Mouse (Mus musculus) stomach, embryonic 16.5 days (tissue): ENCODE data around the gene Slc7a15. TPM values are rescaled to one million over a fixed set of nuclear protein-coding genes. Genes with fewer than 3 reads are reported as not detected.
"Not testable (repeated sequence)": the region's sequence is repeated elsewhere in the genome, so short reads cannot be mapped to it uniquely, and the experiment has no call there.

Experiments
- ATAC-seq: fragments of 200-750 bp; cut with Nextera tagmentation; 2 replicates; pipeline ENCODE4 v1.8.0; 2017; ENCODE audit warnings: moderate number of reproducible peaks, moderate TSS enrichment; ENCODE audit not compliant: insufficient read depth, low FRiP score
- H3K27ac ChIP-seq: fragments of 300-500 bp; sonication (generic); 2 replicates; pipeline ENCODE4 v1.5.1; 2014; ENCODE audit warnings: low read length
- H3K27me3 ChIP-seq: fragments of 300-500 bp; sonication (generic); 2 replicates; pipeline ENCODE4 v1.6.1; 2014; ENCODE audit warnings: low read length, control low read depth, mixed read lengths; ENCODE audit not compliant: control insufficient read depth, insufficient read depth
- H3K36me3 ChIP-seq: fragments of 300-500 bp; sonication (generic); 2 replicates; pipeline ENCODE4 v1.6.1; 2014; ENCODE audit warnings: low read length; ENCODE audit not compliant: control insufficient read depth, insufficient read depth
- H3K4me1 ChIP-seq: fragments of 300-500 bp; sonication (generic); 2 replicates; pipeline ENCODE4 v1.6.1; 2014; ENCODE audit warnings: low read length, control low read depth, mixed read lengths; ENCODE audit not compliant: control insufficient read depth, insufficient read depth
- H3K4me2 ChIP-seq: fragments of 300-500 bp; sonication (generic); 2 replicates; pipeline ENCODE4 v1.6.1; 2014; ENCODE audit warnings: low read depth, low read length, mixed read lengths
- H3K4me3 ChIP-seq: fragments of 300-500 bp; sonication (generic); replicated peaks from 2 replicates; pipeline ENCODE4 v1.5.1; 2014; ENCODE audit warnings: mild to moderate bottlenecking, low read length
- H3K9ac ChIP-seq: fragments of 300-500 bp; sonication (generic); 2 replicates; pipeline ENCODE4 v1.6.1; 2014; ENCODE audit warnings: low read length
- H3K9me3 ChIP-seq: fragments of 300-500 bp; sonication (generic); replicated peaks from 2 replicates; pipeline ENCODE4 v1.6.1; 2016; ENCODE audit warnings: low read length, control low read depth; ENCODE audit not compliant: control insufficient read depth
- WGBS: fragments of 180-500 bp; shearing (Covaris S2); extraction: QIAGEN DNeasy Blood & Tissue Kit; methylation state at CpG from one replicate; pipeline ENCODE4 v1.1.7; 2014; 5-methylcytosine and 5-hydroxymethylcytosine counted together
- polyA plus RNA-seq: library from polyadenylated mRNA; unstranded; fragments of >200 nt; fragmentation: Nextera tagmentation; extraction: Ambion mirVana; gene quantifications from 2 replicates; pipeline ENCODE4 v1.2.1, GENCODE M21; 2015

The Slc7a15 gene
- polyA plus RNA-seq, 1 experiment from 2014 or later = not detected

DNA sequence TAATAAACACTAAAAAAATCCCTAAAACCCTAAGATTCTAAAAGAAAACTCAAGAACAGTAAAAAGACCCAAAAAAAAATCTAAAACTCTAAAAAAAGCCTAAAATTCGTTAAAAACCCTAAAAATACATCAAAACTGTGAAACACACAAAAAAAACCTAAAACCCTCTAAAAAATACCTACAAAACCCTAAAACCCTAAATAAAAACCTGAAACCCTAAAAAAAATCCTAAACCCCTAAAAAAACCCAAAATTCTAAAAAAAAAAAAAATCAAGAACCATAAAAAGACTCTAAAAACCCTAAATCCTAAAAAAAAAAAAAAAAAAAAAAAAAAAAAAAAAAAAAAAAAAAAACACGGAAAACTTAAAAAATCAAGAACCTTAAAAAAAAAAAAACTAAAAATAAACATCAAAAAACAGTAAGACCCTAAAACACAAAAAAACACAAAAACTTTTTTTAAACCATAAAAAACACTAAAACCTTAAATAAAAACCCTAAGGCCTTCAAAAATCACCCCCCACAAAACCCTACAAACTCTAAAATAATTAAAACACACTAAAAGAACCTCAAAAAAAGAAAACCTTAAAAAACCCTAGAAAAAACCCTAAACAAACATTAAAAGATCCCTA is 34.0 kb upstream of the Slc7a15 start:
- 85% methylated on average over 2 of the region's 2 CpGs for WGBS
- Histone ChIP-seq H3K36me3 (no peaks in the 10 kb centered on the region), H3K4me3 (no peak overlapping the region), H3K27ac (no peak overlapping the region), H3K4me2 (no peak overlapping the region), H3K9ac (no peak overlapping the region), H3K27me3 (no peaks in the 10 kb centered on the region), H3K4me1 (no peaks in the 10 kb centered on the region), H3K9me3 (no peaks in the 10 kb centered on the region)
- ATAC-seq = no peak

DNA sequence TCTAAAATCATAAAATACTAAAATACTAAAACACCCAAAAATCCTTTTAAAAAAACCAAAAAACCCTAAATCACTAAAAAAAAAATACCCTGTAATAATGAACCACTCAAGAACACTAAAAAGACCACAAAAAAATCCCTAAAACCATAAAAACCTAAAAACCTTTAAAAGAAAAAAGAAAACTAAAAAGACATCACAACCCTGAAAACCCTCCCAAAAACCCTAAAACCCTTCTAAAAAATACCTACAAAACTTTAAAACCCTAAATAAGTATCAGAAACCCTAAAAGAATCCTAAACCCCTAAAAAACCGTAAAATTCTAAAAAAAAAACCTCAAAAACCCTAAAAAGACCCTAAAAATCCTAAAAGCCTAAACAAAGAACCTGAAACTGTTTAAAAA is 32.8 kb upstream of the Slc7a15 start:
- H3K9me3 ChIP-seq = no peaks in the 10 kb centered on the region
- WGBS = 95% methylated on average over 1 of the region's 1 CpGs
- no peak for ATAC-seq

DNA sequence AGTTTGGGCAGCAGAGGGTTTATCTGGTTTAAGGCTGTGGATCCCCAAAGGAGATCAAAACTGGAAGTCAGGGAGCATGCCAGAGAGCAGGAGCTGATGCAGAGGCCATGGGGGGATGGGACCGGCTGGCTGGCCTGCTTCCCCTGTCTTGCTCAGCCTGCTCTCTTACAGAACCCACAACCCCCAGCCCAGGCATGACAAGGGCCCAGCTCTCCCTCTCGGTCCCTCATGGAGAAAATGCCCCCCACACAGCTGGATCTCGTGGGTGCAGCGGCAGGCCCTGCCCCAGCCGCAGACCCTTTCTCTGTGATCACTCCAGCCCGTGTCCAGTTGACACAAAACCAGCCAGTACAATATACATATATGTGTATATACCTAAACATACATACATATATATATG is 30.7 kb upstream of the Slc7a15 start:
- no peaks in the 10 kb centered on the region for H3K9me3 ChIP-seq
- no peaks in the 10 kb centered on the region for H3K36me3 ChIP-seq
- H3K4me3 ChIP-seq = no peak overlapping the region
- no peak overlapping the region for H3K27ac ChIP-seq
- no peak overlapping the region for H3K4me2 ChIP-seq
- 97% methylated on average over 6 of the region's 6 CpGs for WGBS
- no peaks in the 10 kb centered on the region for H3K4me1 ChIP-seq
- H3K27me3 ChIP-seq = no peaks in the 10 kb centered on the region
- H3K9ac ChIP-seq = no peak overlapping the region
- no peak for ATAC-seq

More for the DNA sequence above, 32.8 kb upstream of the Slc7a15 start:
- Histone ChIP-seq H3K4me3 (no peak overlapping the region), H3K4me1 (no peaks in the 10 kb centered on the region), H3K27me3 (no peaks in the 10 kb centered on the region), H3K4me2 (no peak overlapping the region), H3K27ac (no peak overlapping the region), H3K36me3 (no peaks in the 10 kb centered on the region), H3K9ac (no peak overlapping the region)

DNA sequence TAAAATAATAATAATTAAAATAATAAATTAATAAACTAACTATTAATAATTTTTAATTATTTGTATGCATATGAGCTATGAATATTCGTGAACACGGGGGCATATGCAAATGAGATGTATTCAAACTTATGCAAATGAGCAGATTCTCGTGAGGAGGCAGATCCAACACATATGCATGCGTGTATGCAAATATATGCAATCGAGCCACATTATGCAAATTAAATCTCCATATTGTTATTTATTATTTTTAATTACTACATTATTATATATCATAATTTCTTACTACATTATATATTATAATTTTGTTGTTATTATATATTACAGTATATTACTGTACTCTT is 21.8 kb upstream of the Slc7a15 start:
- Histone ChIP-seq H3K4me3 (no peak overlapping the region), H3K4me1 (no peaks in the 10 kb centered on the region), H3K36me3 (no peaks in the 10 kb centered on the region), H3K27me3 (no peaks in the 10 kb centered on the region), H3K9me3 (no peaks in the 10 kb centered on the region), H3K9ac (no peak overlapping the region), H3K27ac (no peak overlapping the region), H3K4me2 (no peak overlapping the region)
- no peak for ATAC-seq
- whole genome bisulfite sequencing = 88% methylated on average over 5 of the region's 5 CpGs

DNA sequence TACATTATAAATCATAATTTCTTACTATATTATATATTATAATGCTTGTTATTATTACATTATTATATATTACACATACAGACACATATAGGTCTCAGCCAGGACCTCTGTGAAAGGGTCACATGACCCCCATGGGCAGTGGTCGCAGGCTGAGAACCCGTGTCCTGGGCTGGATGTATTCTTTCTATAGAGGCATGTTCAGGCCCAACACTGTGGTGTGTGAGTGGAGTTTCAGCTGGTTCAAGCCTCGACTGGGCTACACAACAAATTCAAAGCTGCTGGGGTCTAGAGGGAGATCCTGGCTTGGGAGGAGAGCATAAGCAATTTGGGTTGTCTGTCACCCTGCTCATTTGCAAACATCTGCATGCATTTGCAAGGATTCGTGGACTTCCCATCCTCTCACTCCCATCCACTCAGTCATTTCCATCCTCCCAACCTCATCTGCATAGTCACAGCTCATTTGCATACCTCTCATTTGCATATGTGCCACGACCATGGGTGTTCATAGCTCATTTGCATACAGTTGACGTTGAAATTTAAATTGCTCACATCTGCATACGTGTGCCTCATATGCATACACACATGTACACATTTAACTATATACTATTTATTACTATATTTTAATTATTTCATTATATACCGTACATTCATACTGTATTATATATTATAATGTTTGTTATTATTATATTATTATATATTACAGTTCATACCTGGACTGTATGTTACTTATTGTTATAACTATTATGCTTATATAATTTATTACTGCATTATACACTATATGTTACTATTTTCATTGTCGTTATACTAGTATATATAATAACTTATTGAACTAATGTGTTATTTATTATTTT is 21.2 kb upstream of the Slc7a15 start:
- Histone ChIP-seq H3K4me2 (no peak overlapping the region), H3K27me3 (no peaks in the 10 kb centered on the region), H3K9me3 (no peaks in the 10 kb centered on the region), H3K9ac (no peak overlapping the region), H3K4me1 (no peaks in the 10 kb centered on the region), H3K36me3 (no peaks in the 10 kb centered on the region), H3K27ac (no peak overlapping the region), H3K4me3 (no peak overlapping the region)
- 89% methylated on average over 9 of the region's 9 CpGs for WGBS
- ATAC-seq = no peak

DNA sequence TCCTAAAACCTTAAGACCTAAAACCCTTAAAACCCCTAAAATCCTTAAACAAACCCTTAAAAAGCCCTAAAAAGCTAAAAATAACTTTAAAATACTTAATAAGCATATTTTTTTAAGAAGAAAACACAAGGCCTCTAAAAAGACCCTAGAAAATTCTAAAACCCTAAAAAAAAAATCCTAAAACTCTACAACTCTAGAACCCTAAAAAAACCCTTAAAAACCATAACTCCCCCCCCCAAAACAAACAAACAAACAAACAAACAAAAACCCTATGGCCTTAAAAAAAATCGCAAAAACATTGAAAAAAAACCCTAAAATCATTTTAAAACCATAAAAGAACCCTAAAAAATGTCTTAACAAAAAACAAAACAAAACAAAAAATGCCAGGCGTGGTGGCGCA is 19.4 kb upstream of the Slc7a15 start:
- no peak overlapping the region for H3K9ac ChIP-seq
- no peak for ATAC-seq

DNA sequence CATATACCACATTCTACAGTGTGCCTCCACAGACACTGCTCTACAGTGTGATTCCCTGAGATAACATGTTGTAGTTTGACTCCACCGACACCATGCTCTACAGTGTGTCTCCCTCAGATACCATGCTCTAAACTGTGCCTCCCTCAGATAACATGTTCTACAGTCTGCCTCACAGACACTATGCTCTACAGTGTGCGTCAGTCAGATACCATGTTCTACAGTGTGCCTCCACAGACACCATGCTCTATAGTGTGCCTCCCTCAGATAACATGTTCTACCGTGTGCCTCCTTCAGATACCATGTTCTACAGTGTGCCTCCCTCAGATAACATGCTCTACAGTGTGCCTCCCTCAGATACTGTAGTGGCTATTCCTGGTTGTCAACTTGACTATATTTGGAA is 10.2 kb upstream of the Slc7a15 start:
- WGBS = 93% methylated on average over 3 of the region's 3 CpGs
- no peak overlapping the region for H3K4me2 ChIP-seq
- no peak overlapping the region for H3K4me3 ChIP-seq
- ATAC-seq = no peak
- H3K36me3 ChIP-seq = no peaks in the 10 kb centered on the region
- no peaks in the 10 kb centered on the region for H3K9me3 ChIP-seq
- H3K27ac ChIP-seq = no peak overlapping the region
- no peak overlapping the region for H3K9ac ChIP-seq
- H3K4me1 ChIP-seq = no peaks in the 10 kb centered on the region
- no peaks in the 10 kb centered on the region for H3K27me3 ChIP-seq

More for the DNA sequence above, 19.4 kb upstream of the Slc7a15 start:
- Histone ChIP-seq H3K4me3 (no peak overlapping the region), H3K4me2 (no peak overlapping the region), H3K9me3 (no peaks in the 10 kb centered on the region), H3K27ac (no peak overlapping the region), H3K36me3 (no peaks in the 10 kb centered on the region), H3K27me3 (no peaks in the 10 kb centered on the region), H3K4me1 (no peaks in the 10 kb centered on the region)
- 94% methylated on average over 3 of the region's 3 CpGs for WGBS

DNA sequence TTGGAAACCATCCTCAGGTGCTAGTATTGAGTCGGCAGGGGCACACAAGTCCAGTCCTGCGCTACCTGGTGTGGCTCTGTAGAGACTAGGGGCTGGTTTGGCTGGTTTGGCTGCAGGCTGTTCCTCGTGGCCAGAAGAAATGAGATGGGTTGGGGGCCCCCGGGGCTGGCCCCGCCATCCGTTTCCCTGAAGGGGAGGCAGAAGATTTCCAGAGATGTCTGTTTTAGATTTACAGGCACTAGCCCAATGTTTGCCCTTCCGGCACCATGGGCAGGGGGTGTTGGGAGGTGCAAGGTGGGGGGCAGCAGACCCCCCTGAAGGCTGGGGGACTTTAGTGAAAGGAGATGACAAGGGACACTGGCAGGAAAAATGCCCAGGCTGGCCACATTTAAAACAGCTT is 3.3 kb downstream of the Slc7a15 start:
- H3K27ac ChIP-seq = no peak overlapping the region
- ATAC-seq = no peak
- H3K36me3 ChIP-seq = no peaks in the 10 kb centered on the region
- H3K4me1 ChIP-seq = no peaks in the 10 kb centered on the region
- no peak overlapping the region for H3K9ac ChIP-seq
- WGBS = 89% methylated on average over 7 of the region's 7 CpGs
- H3K4me3 ChIP-seq = no peak overlapping the region
- no peaks in the 10 kb centered on the region for H3K27me3 ChIP-seq
- 0 out of 2 replicates have a peak, but pooled peaks cover 2% of the 10 kb centered on the region for H3K9me3 ChIP-seq
- no peak overlapping the region for H3K4me2 ChIP-seq

DNA sequence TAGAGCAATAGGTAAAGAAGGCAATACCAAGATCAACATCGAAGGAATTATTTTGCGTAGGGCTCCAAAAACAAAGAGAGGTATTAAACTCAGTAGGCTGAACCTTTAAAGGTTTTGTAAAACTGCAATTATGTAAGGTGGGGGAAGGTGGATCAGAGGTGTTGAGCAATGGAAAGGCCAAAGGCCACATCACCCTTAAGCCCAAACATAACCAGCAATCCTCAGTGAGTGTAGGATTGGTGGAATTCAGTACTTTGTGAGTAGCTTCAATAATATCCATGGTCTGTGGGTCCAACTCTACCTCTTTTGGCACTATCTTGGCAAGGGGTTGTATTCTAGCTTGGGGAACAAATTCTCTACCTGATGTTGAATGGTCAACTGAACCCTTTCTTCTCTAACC is 7.5 kb downstream of the Slc7a15 start:
- H3K4me3 ChIP-seq, H3K27ac ChIP-seq, H3K4me1 ChIP-seq, ATAC-seq, H3K36me3 ChIP-seq, H3K27me3 ChIP-seq, H3K9ac ChIP-seq, H3K4me2 ChIP-seq, H3K9me3 ChIP-seq: not testable (repeated sequence)
- 97% methylated on average over 2 of the region's 2 CpGs for WGBS
